Mouse (Mus musculus): ENCODE results near the gene Nrap. TPM values are rescaled to one million over a fixed set of nuclear protein-coding genes. Genes with fewer than 3 reads are reported as not detected.
"Not testable (repeated sequence)": the region's sequence is repeated elsewhere in the genome, so short reads cannot be mapped to it uniquely, and the experiment has no call there.

The Nrap gene
- total RNA-seq, 2 experiments from 2014 or later: 0.63 to 0.87 TPM

- intact Hi-C loops (cut with DNase I): loop anchor here (5.0 kb wide), 3 partner anchors 142 to 487 kb away; partner anchors contain the start of gene Adrb1
- no peak for TF ChIP-seq CTCF (IDR thresholded peaks at IDR 0.05)
- H3K4me3 ChIP-seq: no peak overlapping the region
Measured at GRCm38 (mm10) chr19:56420345-56420744, 30.5 kb upstream of the Nrap start.

DNA sequence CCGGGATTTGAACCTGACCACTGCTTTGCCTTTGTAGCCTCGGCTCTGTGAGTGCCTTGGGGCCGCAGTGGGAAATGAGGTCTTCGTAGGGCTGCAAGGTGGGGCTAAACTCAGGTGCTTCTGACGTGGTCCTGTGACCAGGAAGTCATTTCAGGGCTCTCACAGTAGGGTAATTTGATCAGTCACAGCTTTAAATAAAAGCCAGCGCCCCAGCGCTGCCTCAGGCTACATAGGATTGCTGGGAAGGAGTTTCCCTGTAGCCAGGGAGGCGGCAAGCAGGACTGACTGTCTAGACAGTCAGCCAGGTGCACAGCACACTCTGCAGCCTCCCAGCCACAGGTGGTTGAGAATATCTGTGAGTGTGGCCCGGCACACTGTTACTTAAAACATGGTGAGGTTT is 29.6 kb upstream of the Nrap start:
- Histone ChIP-seq H3K27ac (no peak overlapping the region), H3K4me3 (no peak overlapping the region)
- no peak for DNase-seq (ENCODE audit: extremely low spot score in 1 of 2, low spot score in 2 of 2)
- TF ChIP-seq CTCF (IDR thresholded peaks at IDR 0.05): no peak
- intact Hi-C loops (cut with DNase I): no loop called here

More at GRCm38 (mm10) chr19:56420345-56420744, 30.5 kb upstream of the Nrap start:
- DNase-seq (ENCODE audit: extremely low spot score in 1 of 2, low spot score in 2 of 2): no peak
- no peak overlapping the region for H3K27ac ChIP-seq

DNA sequence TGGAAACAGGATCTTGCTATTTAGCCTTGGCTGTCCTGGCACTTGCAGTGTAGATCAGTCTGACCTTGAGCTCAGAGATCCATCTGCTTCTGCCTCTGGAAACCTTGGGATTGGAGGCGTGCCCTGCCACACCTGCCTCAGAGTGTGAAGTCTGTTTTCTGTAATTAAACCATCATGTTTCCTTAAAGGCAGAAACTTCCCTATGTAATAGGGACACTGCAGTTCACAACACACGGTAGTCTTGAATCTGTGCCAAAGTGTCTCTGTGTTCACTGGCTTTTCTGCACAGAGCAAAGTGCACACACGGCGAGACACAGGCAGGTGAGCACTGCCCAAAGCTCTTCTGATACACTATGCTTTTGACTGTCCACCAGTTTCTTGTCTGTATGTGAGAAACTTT is 28.6 kb upstream of the Nrap start:
- no peak for TF ChIP-seq CTCF (IDR thresholded peaks at IDR 0.05)
- intact Hi-C loops (cut with DNase I): no loop called here
- no peak overlapping the region for H3K4me3 ChIP-seq
- H3K27ac ChIP-seq: no peak overlapping the region
- no peak for DNase-seq (ENCODE audit: extremely low spot score in 1 of 2, low spot score in 2 of 2)

GRCm38 (mm10) chr19:56409884-56410283 is 20.0 kb upstream of the Nrap start:
- DNase-seq (ENCODE audit: extremely low spot score in 1 of 2, low spot score in 2 of 2); intact Hi-C loops (cut with DNase I); H3K4me3 ChIP-seq; H3K27ac ChIP-seq: not testable (repeated sequence)

DNA sequence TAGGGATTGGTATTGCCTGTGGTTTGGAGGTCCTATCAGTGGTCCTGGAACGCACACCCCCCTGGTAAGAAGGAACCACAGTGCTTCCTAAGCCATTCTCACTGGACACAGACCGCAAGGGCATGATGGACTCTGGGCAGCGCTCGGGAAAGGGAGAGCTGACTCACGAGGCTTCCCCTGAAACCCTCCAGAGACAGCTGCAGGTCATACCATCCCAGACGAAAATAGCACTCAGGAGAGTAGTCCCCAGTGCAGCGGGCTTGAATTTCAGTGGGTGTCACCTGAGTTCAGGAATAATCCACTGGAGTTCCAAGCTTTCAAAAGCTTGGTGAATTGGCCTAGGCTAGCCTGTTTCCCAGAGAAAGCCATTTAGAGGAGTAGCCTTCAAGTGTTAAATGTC is 16.7 kb upstream of the Nrap start:
- intact Hi-C loops (cut with DNase I): no loop called here

GRCm38 (mm10) chr19:56405824-56406223 is 16.0 kb upstream of the Nrap start:
- no peak for TF ChIP-seq CTCF (IDR thresholded peaks at IDR 0.05)
- Histone ChIP-seq H3K4me3 (no peak overlapping the region), H3K27ac (no peak overlapping the region)
- intact Hi-C loops (cut with DNase I): no loop called here
- DNase-seq (ENCODE audit: extremely low spot score in 1 of 2, low spot score in 2 of 2): no peak

More for the DNA sequence above, 16.7 kb upstream of the Nrap start:
- Histone ChIP-seq H3K27ac (no peak overlapping the region), H3K4me3 (no peak overlapping the region)
- no peak for TF ChIP-seq CTCF (IDR thresholded peaks at IDR 0.05)
- no peak for DNase-seq (ENCODE audit: extremely low spot score in 1 of 2, low spot score in 2 of 2)

GRCm38 (mm10) chr19:56401864-56402263 is 12.0 kb upstream of the Nrap start:
- DNase-seq (ENCODE audit: extremely low spot score in 1 of 2, low spot score in 2 of 2): no peak
- intact Hi-C loops (cut with DNase I): no loop called here
- Histone ChIP-seq H3K27ac (no peak overlapping the region), H3K4me3 (no peak overlapping the region)
- TF ChIP-seq CTCF (IDR thresholded peaks at IDR 0.05): no peak

- Histone ChIP-seq H3K4me3 (no peak overlapping the region), H3K27ac (no peak overlapping the region)
- no peak for DNase-seq (ENCODE audit: extremely low spot score in 1 of 2, low spot score in 2 of 2)
- intact Hi-C loops (cut with DNase I): no loop called here
- TF ChIP-seq CTCF (IDR thresholded peaks at IDR 0.05): no peak; the same call in 1 of the 2 replicates
Measured at GRCm38 (mm10) chr19:56400200-56400599, 10.4 kb upstream of the Nrap start.

- DNase-seq (ENCODE audit: extremely low spot score in 1 of 2, low spot score in 2 of 2): no peak
- Histone ChIP-seq H3K4me3 (no peak overlapping the region), H3K27ac (no peak overlapping the region)
- intact Hi-C loops (cut with DNase I): no loop called here
- TF ChIP-seq CTCF (IDR thresholded peaks at IDR 0.05): no peak
Measured at GRCm38 (mm10) chr19:56398528-56398795, 8.6 kb upstream of the Nrap start.

DNA sequence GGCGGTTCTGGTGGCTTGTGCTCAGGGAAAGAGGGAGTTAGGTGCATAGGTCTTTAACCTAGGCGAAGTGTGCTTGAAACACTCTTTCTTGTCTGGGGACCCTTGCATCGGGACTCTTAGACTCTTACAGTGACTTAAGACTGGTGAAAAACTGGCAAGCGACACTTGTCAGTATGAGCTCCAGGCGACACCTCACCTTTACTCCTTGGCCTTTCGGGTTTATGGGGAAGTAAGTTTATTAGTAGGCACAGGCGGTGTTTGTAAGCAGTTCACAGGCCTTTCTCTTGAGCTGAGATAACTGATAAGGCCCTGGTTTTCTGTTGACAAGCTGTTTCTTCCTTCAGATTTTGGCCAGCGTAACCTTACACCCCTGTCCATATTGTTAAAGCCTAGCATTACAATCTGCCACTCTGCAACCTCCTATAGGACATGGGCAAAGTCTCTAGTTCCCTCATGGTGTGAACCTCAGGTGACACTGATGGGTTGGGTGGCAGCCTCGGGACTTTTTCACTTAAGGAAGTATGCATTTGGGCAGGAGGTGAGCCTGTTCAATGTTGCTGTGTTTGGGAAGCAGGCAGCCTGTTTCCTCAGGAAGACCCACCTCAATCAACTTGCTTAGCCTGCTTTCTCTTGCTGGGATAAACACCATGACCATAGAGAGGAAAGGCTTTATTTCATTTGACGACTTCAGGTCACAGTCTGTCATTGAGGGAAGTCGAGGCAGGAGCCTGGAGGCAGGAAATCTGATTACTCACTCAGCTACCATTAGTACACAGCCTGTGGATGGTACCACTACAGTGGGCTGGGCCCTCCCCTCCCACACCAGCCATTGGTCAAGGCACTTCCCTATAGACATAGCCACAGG is 8.1 kb upstream of the Nrap start:
- intact Hi-C loops (cut with DNase I): no loop called here
- no peak for DNase-seq (ENCODE audit: extremely low spot score in 1 of 2, low spot score in 2 of 2)
- Histone ChIP-seq H3K27ac (peak overlapping the region; percentile 62), H3K4me3 (peak overlapping the region; percentile 76)
- no peak for TF ChIP-seq CTCF (IDR thresholded peaks at IDR 0.05)

DNA sequence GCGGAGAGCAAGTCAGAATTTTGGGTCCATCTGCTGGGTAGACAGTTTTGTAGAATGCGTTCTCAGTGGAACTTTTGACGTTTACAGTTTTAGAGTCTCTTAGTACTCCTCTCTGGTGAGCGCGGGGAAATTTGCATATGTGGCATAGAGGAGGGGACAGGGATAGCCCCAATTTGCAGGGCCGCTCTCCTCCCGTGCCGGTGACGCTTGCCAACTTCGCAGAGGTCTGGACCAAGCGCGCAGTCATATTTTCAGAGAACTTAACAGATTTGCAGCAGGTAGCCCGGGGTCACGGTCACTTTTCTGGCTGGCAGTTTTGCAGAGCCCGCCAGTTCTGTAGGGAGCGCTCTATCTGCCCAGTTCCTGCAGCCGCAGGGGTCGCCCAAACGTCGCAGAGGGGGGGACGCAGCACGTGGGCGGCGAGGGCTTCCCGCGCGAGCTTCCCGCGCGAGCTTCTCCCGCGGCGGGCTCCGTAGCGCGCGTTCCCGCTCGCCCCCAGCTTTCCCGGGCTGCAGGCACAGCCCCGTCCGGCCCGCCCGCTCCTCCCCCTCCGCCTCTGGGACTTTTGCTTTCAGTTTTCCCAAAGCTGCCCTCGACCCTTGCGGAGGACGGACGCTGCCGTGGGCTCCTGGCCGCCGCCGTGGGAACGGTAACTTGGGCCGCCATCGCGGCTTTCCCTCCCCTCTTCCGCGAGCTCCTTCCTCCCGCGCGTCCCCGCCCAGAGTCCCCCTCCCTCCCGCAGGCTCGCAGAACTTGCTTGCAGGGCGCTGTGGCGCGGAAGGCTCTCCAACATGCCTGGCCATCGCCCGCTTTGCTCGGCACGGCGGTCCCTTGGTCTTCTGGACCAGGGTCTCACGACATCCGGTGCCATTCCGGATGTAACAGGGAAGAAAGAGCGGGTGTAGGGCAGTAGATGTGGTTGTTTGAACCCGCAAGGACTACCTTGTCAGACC is 7.1 kb upstream of the Nrap start, which contains the start of gene Casp7:
TSS of gene Casp7 (plus strand) at position 461 of the 953 bp plus-strand sequence.
- DNase-seq (ENCODE audit: extremely low spot score in 1 of 2, low spot score in 2 of 2): peak; percentile 41 to 51
- Histone ChIP-seq H3K4me3 (peak within 1 kb of the TSS; percentile 76), H3K27ac (peak within 1 kb of the TSS; percentile 62)
- intact Hi-C loops (cut with DNase I): no loop called here
- TF ChIP-seq CTCF (IDR thresholded peaks at IDR 0.05): no peak; the same call in 1 of the 2 replicates

DNA sequence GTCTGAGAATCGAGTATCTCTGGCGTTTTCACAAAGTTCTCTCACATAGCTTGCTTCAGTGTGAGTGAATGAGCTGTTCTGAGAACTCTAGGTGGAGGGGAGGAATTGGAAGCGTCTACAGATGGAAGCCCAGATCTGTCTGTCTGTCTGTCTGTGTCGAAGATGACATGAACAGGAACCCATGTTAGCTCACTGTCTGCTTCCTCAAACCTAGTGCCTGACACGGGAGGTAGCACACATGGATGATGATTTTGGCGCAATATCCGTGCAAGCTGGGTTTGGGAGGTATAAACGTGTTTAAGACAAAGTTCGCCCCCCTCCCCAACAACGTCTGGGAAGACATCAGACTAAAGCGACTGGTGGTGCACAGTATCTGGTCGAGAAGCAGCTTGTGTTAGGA is 6.4 kb upstream of the Nrap start:
- TF ChIP-seq CTCF (IDR thresholded peaks at IDR 0.05): no peak
- intact Hi-C loops (cut with DNase I): no loop called here
- H3K27ac ChIP-seq: no peak overlapping the region
- no peak for DNase-seq (ENCODE audit: extremely low spot score in 1 of 2, low spot score in 2 of 2)
- peak overlapping the region; percentile 76 for H3K4me3 ChIP-seq

Data from left cerebral cortex, adult 2 months (tissue).